In the genomic region with DNA sequence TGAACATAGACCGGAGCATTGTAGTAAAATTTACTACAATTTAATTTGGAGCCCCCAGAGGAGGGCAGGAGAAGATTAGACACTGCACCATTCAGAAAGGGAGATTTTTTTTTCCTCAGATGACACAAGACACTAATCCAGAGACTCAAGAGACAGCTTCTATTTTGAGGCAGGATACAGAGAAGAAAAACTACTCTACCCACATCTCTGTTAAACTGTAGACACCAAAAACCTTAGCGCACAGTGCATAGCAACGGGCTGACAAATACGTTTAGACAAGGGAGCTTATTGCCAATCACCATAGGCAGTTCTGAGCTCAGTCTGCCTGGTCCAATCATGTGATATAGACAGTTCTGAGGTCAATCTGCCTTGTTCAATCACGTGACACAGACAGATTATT, we compare ENCODE assay signal across 24 mouse cellular contexts.
"Had no signal": no experiment of that assay in that cellular context is flagged by ENCODE, and none has a peak within 500 bp of the region (broad histone marks: within the 10 kb centered on the region; RNA-seq: fewer than 3 reads in every experiment).

No protein-coding gene starts in this region.

- DNase-seq: gastrocnemius, adult 2 months; gastrocnemius, postnatal 10 days; gastrocnemius, postnatal 25 days; heart, adult 18-20 months; heart, postnatal 10 days; heart, postnatal 4 days; kidney, adult 18-20 months; kidney, adult 8-10 months; kidney, postnatal 10 days; kidney, postnatal 25 days; kidney, postnatal 4 days; liver had no signal

- H3K4me1 ChIP-seq: hindbrain, embryonic 10.5 days; hindbrain, embryonic 12.5 days; intestine, embryonic 15.5 days; limb, embryonic 10.5 days; limb, embryonic 12.5 days had no signal

- H3K27me3 ChIP-seq: heart, embryonic 12.5 days; hindbrain, embryonic 12.5 days; intestine, embryonic 15.5 days; limb, embryonic 12.5 days had no signal

- H3K9ac ChIP-seq: heart, embryonic 12.5 days; hindbrain, embryonic 12.5 days; hindbrain, embryonic 14.5 days; intestine, embryonic 15.5 days; limb, embryonic 12.5 days had no signal

- H3K4me3 ChIP-seq: gastrocnemius, adult 2 months; heart, embryonic 10.5 days; heart, embryonic 12.5 days; hindbrain, embryonic 10.5 days; hindbrain, embryonic 12.5 days; intestine, embryonic 15.5 days; layer of hippocampus, adult 2 months; left cerebral cortex, adult 2 months; limb, embryonic 10.5 days; limb, embryonic 12.5 days had no signal

- H3K9me3 ChIP-seq: heart, embryonic 10.5 days; heart, embryonic 12.5 days; hindbrain, embryonic 10.5 days; hindbrain, embryonic 12.5 days; intestine, embryonic 15.5 days; limb, embryonic 10.5 days; limb, embryonic 12.5 days had no signal

- H3K36me3 ChIP-seq: heart, embryonic 10.5 days; heart, embryonic 12.5 days; hindbrain, embryonic 10.5 days; hindbrain, embryonic 12.5 days; intestine, embryonic 15.5 days; limb, embryonic 10.5 days; limb, embryonic 12.5 days had no signal

- ATAC-seq: hindbrain, embryonic 16.5 days; inflammation-experienced regulatory T-cells, adult 6 months had no signal

- H3K27ac ChIP-seq: gastrocnemius, adult 2 months; heart, embryonic 10.5 days; hindbrain, embryonic 10.5 days; hindbrain, embryonic 12.5 days; hindbrain, embryonic 14.5 days; intestine, embryonic 15.5 days; layer of hippocampus, adult 2 months; left cerebral cortex, adult 2 months; limb, embryonic 10.5 days; limb, embryonic 12.5 days had no signal
